Mouse (Mus musculus) MEL (cell line): ENCODE measurements around the gene Lrrc47. TPM values are rescaled to one million over a fixed set of nuclear protein-coding genes. Genes with fewer than 3 reads are reported as not detected.
A peak's percentile ranks its signal among the peaks of the same experiment; 100 is the strongest.

Experiments
- DNase-seq: peaks from one replicate; pipeline ENCODE4 v3.0.0; 2011; ENCODE audit warnings: low read depth, low spot score
- H3K27ac ChIP-seq: 2 replicates; pipeline ENCODE4 v1.5.1; 2012; ENCODE audit warnings: low read depth, mild to moderate bottlenecking, control low read depth, low read length, moderate library complexity; ENCODE audit not compliant: control insufficient read depth
- H3K27me3 ChIP-seq, 2 experiments: fragments of 150-350 bp in 1 of 2; sonication (generic) in 1 of 2; 2 replicates each; pipeline ENCODE4 v1.6.1; 2012; ENCODE audit warnings: low read length in 2 of 2, mild to moderate bottlenecking in 2 of 2, improper control_type of control experiment in 1 of 2, moderate library complexity in 1 of 2; ENCODE audit not compliant: insufficient read depth in 2 of 2, control insufficient read depth in 1 of 2
- H3K36me3 ChIP-seq, 2 experiments: 2 replicates each; pipeline ENCODE4 v1.6.1; 2012 to 2014; ENCODE audit warnings: low read length in 2 of 2, improper control_type of control experiment in 1 of 2, inconsistent platforms in 1 of 2, mild to moderate bottlenecking in 1 of 2; ENCODE audit not compliant: insufficient read depth in 2 of 2, control insufficient read depth in 1 of 2
- H3K4me1 ChIP-seq, 2 experiments: fragments of 150-350 bp in 1 of 2; sonication (generic) in 1 of 2; 2 replicates each; pipeline ENCODE4 v1.6.1; 2012; ENCODE audit warnings: low read length in 2 of 2, improper control_type of control experiment in 1 of 2, mild to moderate bottlenecking in 1 of 2; ENCODE audit not compliant: insufficient read depth in 2 of 2, control insufficient read depth in 1 of 2
- H3K4me3 ChIP-seq, 2 experiments: fragments of 150-350 bp in 1 of 2; sonication (generic) in 1 of 2; 2 replicates each; pipeline ENCODE4 v1.5.1; 2012; ENCODE audit warnings: low read depth in 2 of 2, low read length in 2 of 2, mild to moderate bottlenecking in 2 of 2, moderate library complexity in 2 of 2, control low read depth in 1 of 2, improper control_type of control experiment in 1 of 2; ENCODE audit not compliant: control insufficient read depth in 1 of 2, insufficient read depth in 1 of 2
- H3K79me2 ChIP-seq: 2 replicates; pipeline ENCODE4 v1.6.1; 2012; ENCODE audit warnings: mild to moderate bottlenecking, low read length, moderate library complexity; ENCODE audit not compliant: control insufficient read depth, poor library complexity, insufficient read depth
- H3K9ac ChIP-seq: 2 replicates; pipeline ENCODE4 v1.6.1; 2012; ENCODE audit warnings: low read depth, mild to moderate bottlenecking, control low read depth, low read length, moderate library complexity; ENCODE audit not compliant: control insufficient read depth, poor library complexity, severe bottlenecking
- H3K9me3 ChIP-seq: fragments of 150-350 bp; sonication (generic); replicated peaks from 2 replicates; pipeline ENCODE4 v1.6.1; 2012; ENCODE audit warnings: mild to moderate bottlenecking, low read length, improper control_type of control experiment, moderate library complexity; ENCODE audit not compliant: insufficient read depth
- BHLHE40 ChIP-seq: IDR thresholded peaks from 2 replicates; pipeline ENCODE4 v1.6.1; 2012; ENCODE audit warnings: low read depth, mild to moderate bottlenecking, inconsistent platforms, low read length, improper control_type of control experiment, borderline replicate concordance
- CHD1 ChIP-seq: IDR thresholded peaks from 2 replicates; pipeline ENCODE4 v1.6.1; 2012; ENCODE audit warnings: low read depth, mild to moderate bottlenecking, inconsistent platforms, low read length, improper control_type of control experiment
- CHD2 ChIP-seq: IDR thresholded peaks from 2 replicates; pipeline ENCODE4 v1.6.1; 2011; ENCODE audit warnings: low read length, improper control_type of control experiment
- CTCF ChIP-seq, 3 experiments: IDR thresholded peaks in 2 of 3; conservative IDR thresholded peaks in 1 of 3; 2 replicates each; pipeline ENCODE4 v1.5.1; 2011 to 2012; ENCODE audit warnings: low read length in 3 of 3, low read depth in 2 of 3, mild to moderate bottlenecking in 2 of 3, improper control_type of control experiment in 1 of 3, inconsistent platforms in 1 of 3, mixed read lengths in 1 of 3, moderate library complexity in 1 of 3; ENCODE audit not compliant: control insufficient read depth in 1 of 3, insufficient read depth in 1 of 3, poor library complexity in 1 of 3, severe bottlenecking in 1 of 3
- ELF1 ChIP-seq: IDR thresholded peaks from 2 replicates; pipeline ENCODE4 v1.6.1; 2014; ENCODE audit warnings: low read depth, mild to moderate bottlenecking, inconsistent platforms, low read length, improper control_type of control experiment, moderate library complexity
- EP300 ChIP-seq, 2 experiments: IDR thresholded peaks; 2 replicates each; pipeline ENCODE4 v1.6.1; 2011; ENCODE audit warnings: improper control_type of control experiment in 2 of 2, low read length in 2 of 2, low read depth in 1 of 2, mild to moderate bottlenecking in 1 of 2
- GABPA ChIP-seq: IDR thresholded peaks from 2 replicates; pipeline ENCODE4 v1.6.1; 2012; ENCODE audit warnings: low read depth, mild to moderate bottlenecking, inconsistent platforms, low read length, improper control_type of control experiment, moderate library complexity
- GATA1 ChIP-seq: IDR thresholded peaks from 2 replicates; pipeline ENCODE4 v1.6.1; 2011; ENCODE audit warnings: low read depth, low read length, improper control_type of control experiment
- HCFC1 ChIP-seq: IDR thresholded peaks from 2 replicates; pipeline ENCODE4 v1.6.1; 2012; ENCODE audit warnings: low read depth, mild to moderate bottlenecking, inconsistent platforms, low read length, improper control_type of control experiment, moderate library complexity
- JUND ChIP-seq: IDR thresholded peaks from 2 replicates; pipeline ENCODE4 v1.6.1; 2011; ENCODE audit warnings: low read depth, mild to moderate bottlenecking, improper control_type of control experiment, low read length
- KAT2A ChIP-seq: conservative IDR thresholded peaks from 2 replicates; pipeline ENCODE4 v1.6.1; 2012; ENCODE audit warnings: low read depth, low read length, improper control_type of control experiment, inconsistent platforms
- MAFK ChIP-seq: IDR thresholded peaks from 2 replicates; pipeline ENCODE4 v1.6.1; 2011; ENCODE audit warnings: low read depth, mild to moderate bottlenecking, low read length, improper control_type of control experiment, borderline replicate concordance
- MAX ChIP-seq: IDR thresholded peaks from 2 replicates; pipeline ENCODE4 v1.6.1; 2011; ENCODE audit warnings: low read length, improper control_type of control experiment
- MAZ ChIP-seq: IDR thresholded peaks from 2 replicates; pipeline ENCODE4 v1.6.1; 2012; ENCODE audit warnings: low read depth, mild to moderate bottlenecking, inconsistent platforms, low read length, improper control_type of control experiment
- MEF2A ChIP-seq: IDR thresholded peaks from 2 replicates; pipeline ENCODE4 v1.6.1; 2014; ENCODE audit warnings: low read depth, mild to moderate bottlenecking, inconsistent platforms, low read length, improper control_type of control experiment; ENCODE audit not compliant: poor library complexity, insufficient replicate concordance, severe bottlenecking; ENCODE audit errors: extremely low read depth
- MXI1 ChIP-seq: IDR thresholded peaks from 2 replicates; pipeline ENCODE4 v1.6.1; 2011; ENCODE audit warnings: mild to moderate bottlenecking, low read depth, low read length, improper control_type of control experiment
- MYB ChIP-seq: IDR thresholded peaks from 2 replicates; pipeline ENCODE4 v1.6.1; 2011; ENCODE audit warnings: mild to moderate bottlenecking, low read depth, low read length, improper control_type of control experiment
- NELFE ChIP-seq: IDR thresholded peaks from 2 replicates; pipeline ENCODE4 v1.6.1; 2011; ENCODE audit warnings: low read depth, low read length, improper control_type of control experiment
- NRF1 ChIP-seq: IDR thresholded peaks from 2 replicates; pipeline ENCODE4 v1.6.1; 2014; ENCODE audit warnings: low read depth, mild to moderate bottlenecking, inconsistent platforms, low read length, improper control_type of control experiment, moderate library complexity; ENCODE audit not compliant: poor library complexity, insufficient read depth, severe bottlenecking
- POLR2A ChIP-seq, 2 experiments: IDR thresholded peaks; 2 replicates each; pipeline ENCODE4 v1.6.1; 2011 to 2012; ENCODE audit warnings: low read length in 2 of 2, mild to moderate bottlenecking in 2 of 2, control low read depth in 1 of 2, improper control_type of control experiment in 1 of 2, low read depth in 1 of 2, moderate library complexity in 1 of 2; ENCODE audit not compliant: control insufficient read depth in 1 of 2, insufficient read depth in 1 of 2, poor library complexity in 1 of 2
- POLR2AphosphoS2 ChIP-seq: IDR thresholded peaks from 2 replicates; pipeline ENCODE4 v1.6.1; 2011; ENCODE audit warnings: low read length, improper control_type of control experiment
- POLR2AphosphoS5 ChIP-seq: IDR thresholded peaks from 2 replicates; pipeline ENCODE4 v1.6.1; 2012; ENCODE audit warnings: low read depth, borderline replicate concordance, mild to moderate bottlenecking, inconsistent platforms, low read length, moderate library complexity, mixed read lengths
- RAD21 ChIP-seq: IDR thresholded peaks from 2 replicates; pipeline ENCODE4 v1.6.1; 2011; ENCODE audit warnings: mild to moderate bottlenecking, low read depth, low read length, improper control_type of control experiment
- RCOR1 ChIP-seq: IDR thresholded peaks from 2 replicates; pipeline ENCODE4 v1.6.1; 2012; ENCODE audit warnings: low read depth, mild to moderate bottlenecking, inconsistent platforms, low read length, improper control_type of control experiment
- SIN3A ChIP-seq: IDR thresholded peaks from 2 replicates; pipeline ENCODE4 v1.6.1; 2012; ENCODE audit warnings: low read length, improper control_type of control experiment, inconsistent platforms
- SMC3 ChIP-seq: IDR thresholded peaks from 2 replicates; pipeline ENCODE4 v1.6.1; 2011; ENCODE audit warnings: low read depth, low read length, improper control_type of control experiment
- TBP ChIP-seq: IDR thresholded peaks from 2 replicates; pipeline ENCODE4 v1.8.0; 2011; ENCODE audit warnings: low read depth, low read length, improper control_type of control experiment
- TCF12 ChIP-seq: IDR thresholded peaks from 2 replicates; pipeline ENCODE4 v1.6.1; 2014; ENCODE audit warnings: low read depth, mild to moderate bottlenecking, inconsistent platforms, low read length, improper control_type of control experiment, moderate library complexity
- UBTF ChIP-seq: IDR thresholded peaks from 2 replicates; pipeline ENCODE4 v1.6.1; 2012; ENCODE audit warnings: low read depth, mild to moderate bottlenecking, inconsistent platforms, low read length, improper control_type of control experiment, moderate library complexity, borderline replicate concordance; ENCODE audit not compliant: insufficient read depth
- USF1 ChIP-seq: IDR thresholded peaks from 2 replicates; pipeline ENCODE4 v1.6.1; 2014; ENCODE audit warnings: low read depth, mild to moderate bottlenecking, inconsistent platforms, low read length, improper control_type of control experiment, moderate library complexity
- USF2 ChIP-seq, 2 experiments: IDR thresholded peaks; 2 replicates each; pipeline ENCODE4 v1.6.1; 2011 to 2012; ENCODE audit warnings: improper control_type of control experiment in 2 of 2, low read length in 2 of 2, borderline replicate concordance in 1 of 2, inconsistent platforms in 1 of 2, low read depth in 1 of 2, mild to moderate bottlenecking in 1 of 2; ENCODE audit not compliant: insufficient read depth in 1 of 2
- ZC3H11A ChIP-seq: IDR thresholded peaks from 2 replicates; pipeline ENCODE4 v1.6.1; 2012; ENCODE audit warnings: low read depth, mild to moderate bottlenecking, inconsistent platforms, low read length, improper control_type of control experiment
- ZKSCAN1 ChIP-seq: IDR thresholded peaks from 2 replicates; pipeline ENCODE4 v1.6.1; 2012; ENCODE audit warnings: low read depth, mild to moderate bottlenecking, inconsistent platforms, low read length, improper control_type of control experiment, moderate library complexity
- ZMIZ1 ChIP-seq: IDR thresholded peaks from 2 replicates; pipeline ENCODE4 v1.6.1; 2012; ENCODE audit warnings: low read depth, mild to moderate bottlenecking, inconsistent platforms, low read length, improper control_type of control experiment, moderate library complexity
- ZNF384 ChIP-seq: IDR thresholded peaks from 2 replicates; pipeline ENCODE4 v1.6.1; 2012; ENCODE audit warnings: low read depth, mild to moderate bottlenecking, inconsistent platforms, low read length, improper control_type of control experiment
- polyA plus RNA-seq, 2 experiments: library from polyadenylated mRNA; stranded (reverse) in 1 of 2; unstranded in 1 of 2; fragments of >175 nt in 1 of 2; fragments of >200 nt in 1 of 2; gene quantifications; 2 replicates each; pipeline versions ENCODE4 v1.2.1 to v1.2.4; 2012; ENCODE audit warnings: low replicate concordance in 2 of 2, low read depth in 1 of 2; ENCODE audit not compliant: insufficient read length in 2 of 2, insufficient read depth in 1 of 2, missing spikeins in 1 of 2
- total RNA-seq: library from RNA; depleted of rRNA; stranded (reverse); fragments of 300-350 nt; gene quantifications from 2 replicates; pipeline ENCODE4 v1.2.3, GENCODE M21; 2012

The Lrrc47 gene
- total and polyA plus RNA-seq, 3 experiments = 54.3 to 117 TPM; not detected in 1

DNA sequence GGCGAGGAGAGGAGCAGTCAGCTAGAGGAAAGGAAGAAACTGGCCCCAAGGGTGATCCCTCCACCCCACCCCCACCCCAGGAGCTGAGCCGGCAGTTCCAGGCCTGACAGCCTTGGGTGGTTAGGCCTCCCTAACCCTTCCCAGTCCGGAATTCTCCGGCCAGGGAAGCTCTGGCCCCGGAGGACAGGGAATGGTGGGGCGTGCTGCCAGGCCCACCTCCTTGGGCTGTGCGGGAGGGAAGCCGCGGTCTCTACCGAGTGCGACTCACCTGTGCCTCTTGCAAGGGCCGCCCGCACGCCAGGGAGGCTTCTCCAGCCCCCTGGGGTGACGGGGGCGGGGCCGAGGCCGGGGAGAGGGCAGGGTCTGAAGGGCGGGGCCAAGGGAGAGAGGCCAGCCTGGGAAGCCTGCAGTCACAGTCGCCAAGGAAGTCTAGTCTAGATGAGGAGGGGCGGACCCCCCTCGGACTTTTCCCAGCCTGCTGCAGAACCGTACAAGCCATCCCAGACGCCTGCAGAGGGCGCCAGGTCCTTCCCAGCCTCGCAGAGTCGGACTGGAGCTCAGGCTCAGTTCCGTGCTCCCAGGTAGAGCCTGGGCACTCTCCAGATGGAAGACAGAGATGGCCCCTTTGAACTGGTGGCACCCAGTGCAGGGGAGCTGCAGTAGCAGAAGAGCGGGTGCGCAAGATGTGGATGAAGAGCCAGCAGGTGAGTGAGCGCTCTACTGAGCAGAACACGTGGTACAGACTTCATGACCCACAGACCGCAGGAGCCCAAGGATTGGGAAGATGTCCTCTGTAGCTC lies 14.3 kb downstream of the Lrrc47 start, which contains the start of gene Smim1:
Smim1 (minus strand) TSS at position 590 of the 800 bp plus-strand sequence.
- peak within 1 kb of the TSS; percentile 84 for H3K9ac ChIP-seq
- peaks cover 16% of the 10 kb centered on the region for H3K79me2 ChIP-seq
- peak within 1 kb of the TSS; percentile 97 for H3K27ac ChIP-seq
- DNase-seq = peak; percentile 94
- peaks cover 0 to 13% of the 10 kb centered on the region in 2 experiments; a peak in 3 of 4 replicates for H3K4me1 ChIP-seq
- H3K9me3 ChIP-seq = no peaks in the 10 kb centered on the region
- H3K4me3 ChIP-seq = peak within 1 kb of the TSS; percentile 79
- H3K36me3 ChIP-seq = peaks cover 0 to 11% of the 10 kb centered on the region in 2 experiments; a peak in 3 of 4 replicates
- H3K27me3 ChIP-seq = no peaks in the 10 kb centered on the region
- TF ChIP-seq USF1 (peak; percentile 79), RAD21 (peak; percentile 7), SIN3A (peak; percentile 81), UBTF (no peak), MEF2A (no peak), MAFK (no peak), SMC3 (no peak; the same call in 1 of the 2 replicates), USF2 (IDR thresholded peaks at IDR 0.05; ENCODE audit: borderline replicate concordance in 1 of 2, insufficient read depth in 1 of 2, low read depth in 1 of 2, low read length in 2 of 2) (no peak), GABPA (no peak), MYB (no peak), MAZ (peak; percentile 77), CHD2 (peak; percentile 36; the same call in 1 of the 2 replicates), ZC3H11A (no peak), CTCF (IDR thresholded peaks at IDR 0.05 in 2 of 3, conservative IDR thresholded peaks at IDR 0.05 in 1 of 3; ENCODE audit: control insufficient read depth in 1 of 3, insufficient read depth in 1 of 3, low read depth in 2 of 3, low read length in 3 of 3, poor library complexity in 1 of 3, severe bottlenecking in 1 of 3) (peak; percentile 58 to 78 (median 73)), RCOR1 (no peak), MAX (peak; percentile 84), POLR2A (IDR thresholded peaks at IDR 0.05; ENCODE audit: control insufficient read depth in 1 of 2, insufficient read depth in 1 of 2, low read depth in 1 of 2, low read length in 2 of 2, poor library complexity in 1 of 2) (peak in 1 of 2 experiments; percentile 58; a peak in 1 of 4 replicates), BHLHE40 (peak; percentile 12; the same call in 1 of the 2 replicates), POLR2AphosphoS2 (no peak), ZNF384 (no peak), JUND (no peak), NELFE (peak; percentile 65), MXI1 (peak; percentile 83), GATA1 (no peak), TBP (0 out of 2 replicates have a peak, but pooled peaks have one; percentile 14), KAT2A (no peak; the same call in 1 of the 2 replicates), HCFC1 (peak; percentile 52; the same call in 1 of the 2 replicates), ELF1 (no peak), ZMIZ1 (peak; percentile 43; the same call in 1 of the 2 replicates), TCF12 (0 out of 2 replicates have a peak, but pooled peaks have one; percentile 13), NRF1 (no peak), CHD1 (no peak), EP300 (IDR thresholded peaks at IDR 0.05; ENCODE audit: low read depth in 1 of 2, low read length in 2 of 2) (0 out of 4 replicates have a peak, but pooled peaks of 1 of the 2 experiments have one; percentile 8), POLR2AphosphoS5 (no peak), ZKSCAN1 (no peak)
